Mouse (Mus musculus): ENCODE data around the gene Qsox2.

Qsox2 gene

DNA sequence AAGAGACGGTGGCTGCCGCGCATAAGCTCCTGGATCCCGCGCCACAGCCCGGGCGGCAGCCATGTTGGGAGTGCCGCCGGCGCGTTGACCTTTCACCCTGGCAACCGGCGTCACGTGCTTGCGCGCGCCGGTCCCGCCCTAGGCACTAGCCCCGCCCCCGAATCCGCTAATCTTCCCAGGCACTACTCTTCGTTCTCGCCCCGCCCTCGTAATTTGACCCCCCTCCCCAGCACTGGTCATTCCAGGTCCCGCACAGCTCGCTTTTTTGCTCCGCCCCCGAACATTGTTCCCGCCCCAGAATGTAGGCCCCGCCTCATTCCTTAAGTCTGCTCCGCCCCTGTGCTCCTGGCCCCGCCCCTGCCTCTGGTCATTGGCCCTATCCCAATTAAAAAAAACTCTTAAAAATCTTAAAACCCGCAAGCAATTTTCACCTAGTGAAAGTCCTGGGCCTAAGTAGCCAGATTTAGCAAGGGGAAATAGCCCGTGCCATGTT lies at the start of gene Qsox2:
TSS of gene Qsox2 (minus strand) at position 236 of the 493 bp plus-strand sequence.
- DNase-seq, result peak; percentile 99

DNA sequence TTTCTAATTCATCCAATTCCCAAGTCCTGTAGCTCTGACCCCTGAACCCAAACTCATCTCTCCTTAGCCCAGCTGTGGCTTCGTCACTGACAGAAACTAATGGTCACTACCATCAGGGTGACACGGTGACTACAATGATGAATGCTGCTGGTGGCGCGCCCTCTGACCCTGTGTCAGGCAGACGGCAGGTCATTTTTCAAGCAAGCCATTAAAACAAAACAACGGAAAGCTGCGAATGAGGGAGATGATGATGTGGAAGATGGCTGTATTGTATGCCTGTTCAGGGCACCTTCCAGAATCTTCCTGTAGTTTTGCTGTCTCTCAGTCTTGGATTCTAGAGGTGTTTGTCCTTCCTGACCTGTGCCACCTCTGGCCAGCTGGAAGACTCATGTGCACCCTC lies 49.1 kb upstream of the Qsox2 start:
- no peak for DNase-seq

DNA sequence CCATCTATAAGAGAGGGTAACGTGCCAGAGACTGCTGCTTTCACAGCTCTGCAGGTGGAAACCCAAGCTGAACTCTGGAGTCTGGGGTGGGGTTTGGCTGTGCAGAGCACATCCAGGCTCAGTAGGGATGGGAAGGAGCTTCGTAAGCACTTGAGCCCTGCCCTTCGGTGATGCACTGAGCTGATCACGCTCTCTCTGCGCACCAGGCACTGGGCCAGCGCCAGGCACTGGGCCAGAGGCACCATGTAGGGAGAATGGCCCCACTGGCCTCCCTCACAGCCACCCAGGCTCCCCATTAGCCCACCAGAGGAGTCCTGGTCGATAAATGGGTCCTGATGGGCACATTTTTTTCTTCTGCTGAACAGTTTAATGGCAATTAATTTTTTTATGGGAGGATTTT lies 48.5 kb upstream of the Qsox2 start:
- no peak for DNase-seq

DNA sequence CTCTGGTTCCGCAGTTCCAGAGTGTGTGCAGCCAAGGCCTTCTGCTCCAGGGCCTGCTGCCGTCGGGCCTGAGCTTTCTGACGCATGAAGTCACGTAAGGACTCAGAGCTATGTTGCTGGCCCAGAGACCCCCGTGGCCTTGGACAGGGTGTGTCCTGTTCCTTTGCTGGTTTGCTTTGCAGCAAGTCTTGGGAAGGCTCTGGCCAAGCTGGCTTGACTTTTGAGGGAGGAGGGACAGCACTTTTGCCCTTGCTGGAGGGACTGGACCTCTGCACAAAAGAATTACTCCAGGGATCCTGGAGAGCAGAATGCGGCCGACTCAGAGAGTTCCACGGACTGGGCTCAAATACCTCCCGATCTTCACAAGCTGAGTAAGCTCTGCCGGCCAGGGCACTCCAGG lies 43.3 kb upstream of the Qsox2 start:
- no peak for DNase-seq

DNA sequence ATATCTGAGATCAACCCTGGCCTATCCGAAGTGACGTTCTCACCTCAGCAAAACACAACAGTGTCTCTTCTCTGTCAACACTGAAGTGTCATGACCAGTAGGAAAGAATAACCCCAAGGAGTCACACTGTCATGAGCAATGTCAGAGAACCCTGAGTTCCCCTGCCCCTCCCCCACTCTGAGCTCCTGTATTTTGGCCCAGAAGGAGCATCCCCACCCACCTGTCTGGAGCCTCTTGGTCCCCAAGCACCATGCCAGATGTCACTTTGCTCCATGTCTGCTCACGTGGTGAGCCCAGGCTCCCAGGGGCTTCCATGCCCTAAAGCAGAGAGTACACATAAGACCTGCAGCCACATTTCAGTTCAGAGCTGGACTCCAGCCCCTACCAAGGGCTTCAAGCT lies 42.4 kb upstream of the Qsox2 start:
- no peak for DNase-seq

DNA sequence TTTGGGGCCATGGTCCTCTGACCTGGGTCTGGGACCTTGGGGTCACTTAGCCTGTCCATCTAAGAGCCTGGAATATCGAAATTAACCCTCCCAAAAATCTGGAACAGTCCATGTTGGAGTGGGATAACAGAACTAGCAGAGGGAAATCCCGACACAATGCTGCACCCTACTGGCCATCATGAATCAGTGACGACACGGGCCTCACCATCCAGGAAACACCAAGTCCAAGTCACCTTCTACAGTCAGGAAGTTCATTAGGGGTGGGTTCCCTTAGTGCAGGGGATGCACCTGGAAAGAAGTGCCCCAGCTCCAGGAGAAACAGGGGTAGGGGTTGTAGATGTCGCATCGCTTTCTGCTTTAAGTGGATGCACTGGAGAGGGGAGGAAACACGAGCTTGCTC lies 36.3 kb upstream of the Qsox2 start:
- peak; percentile 85 for DNase-seq

DNA sequence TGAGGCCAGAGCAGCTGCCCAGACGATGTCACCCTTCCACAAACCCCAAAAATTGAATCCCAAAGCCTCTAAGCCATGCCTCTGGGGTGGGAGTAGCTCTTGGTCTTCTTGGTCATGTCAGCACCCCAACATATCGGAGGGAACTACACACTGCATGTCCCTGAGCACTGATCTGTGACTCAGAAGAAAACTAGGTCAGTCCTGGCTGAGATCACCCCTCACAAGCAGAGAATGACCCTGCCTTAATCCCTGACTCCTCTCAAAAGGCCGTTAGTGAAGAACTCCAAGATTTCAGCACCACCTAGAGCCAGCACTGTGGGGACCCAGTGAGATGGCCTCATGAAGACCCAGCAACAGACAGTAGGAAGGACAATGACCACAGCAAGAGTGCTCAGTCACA lies 30.9 kb upstream of the Qsox2 start:
- no peak for DNase-seq

DNA sequence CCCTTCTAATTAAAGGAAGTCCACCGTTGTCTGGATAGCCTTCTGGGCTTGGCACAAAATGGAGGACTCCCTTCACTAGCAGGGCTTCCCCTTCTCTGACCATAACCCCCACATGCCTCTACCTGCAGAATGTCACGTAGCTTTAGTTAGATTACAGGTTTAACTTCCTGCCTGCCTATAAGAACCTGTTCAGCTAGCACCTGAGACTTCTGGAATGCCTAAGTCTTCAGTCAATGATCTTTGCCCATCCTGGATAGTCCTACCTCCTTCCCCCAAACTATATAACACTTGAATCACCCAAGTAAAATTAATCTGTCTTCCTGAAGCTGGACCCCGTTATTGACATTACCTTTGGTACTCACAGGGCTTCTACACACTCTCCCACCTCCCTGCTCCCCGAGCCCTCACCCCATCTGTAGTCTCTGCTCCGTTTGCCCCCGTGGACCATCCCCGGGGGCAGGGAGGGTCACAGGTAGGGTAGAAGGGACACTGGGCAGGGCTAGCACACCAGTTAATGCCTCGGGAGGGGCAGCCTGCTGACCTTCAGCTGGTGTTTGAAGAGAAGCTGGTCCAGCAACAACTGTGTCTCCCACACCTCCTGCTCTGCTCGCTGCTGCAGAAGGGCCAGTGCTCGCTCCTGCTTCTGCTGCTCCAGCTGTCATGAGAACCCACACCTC lies 28.9 kb upstream of the Qsox2 start:
- DNase-seq, result no peak

DNA sequence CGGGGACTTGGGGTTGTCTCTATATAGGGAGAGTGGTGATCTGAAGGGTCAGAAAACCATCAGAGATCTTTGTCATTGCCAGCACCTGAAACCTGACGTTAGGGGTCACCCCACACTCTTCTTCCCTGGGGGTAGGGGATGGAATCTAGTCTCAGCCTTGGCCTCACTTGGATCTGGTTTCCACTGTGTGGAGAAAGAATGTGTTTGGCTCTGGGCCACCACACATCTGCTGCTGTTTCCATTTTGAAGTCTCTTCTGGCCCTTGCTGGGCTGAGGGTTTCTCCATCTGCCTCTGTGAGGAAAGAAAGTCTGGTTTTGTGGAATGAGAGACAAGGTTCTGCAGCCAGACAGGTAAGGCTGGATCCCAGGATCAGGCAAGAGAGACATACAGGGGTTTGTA lies 27.8 kb upstream of the Qsox2 start:
- DNase-seq, result no peak

DNA sequence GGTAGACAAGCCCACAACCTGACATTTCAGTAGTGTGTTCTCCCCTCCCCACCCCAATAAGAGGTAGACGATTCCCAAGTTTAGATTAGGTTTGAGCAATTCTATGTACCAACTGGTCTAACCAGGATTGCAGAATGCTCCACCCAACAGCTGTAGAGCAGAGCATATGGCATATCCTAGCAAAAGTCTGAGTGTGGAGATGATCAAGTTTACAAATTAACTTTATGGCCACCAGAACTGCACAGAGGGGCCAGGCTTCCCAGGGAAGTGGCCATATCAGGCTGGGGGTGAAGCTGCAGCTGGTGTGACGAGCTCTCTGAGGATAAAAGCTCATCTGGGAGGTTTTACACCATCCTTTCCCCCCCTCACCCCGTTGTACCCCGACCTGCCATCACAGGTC lies 27.3 kb upstream of the Qsox2 start:
- no peak for DNase-seq

DNA sequence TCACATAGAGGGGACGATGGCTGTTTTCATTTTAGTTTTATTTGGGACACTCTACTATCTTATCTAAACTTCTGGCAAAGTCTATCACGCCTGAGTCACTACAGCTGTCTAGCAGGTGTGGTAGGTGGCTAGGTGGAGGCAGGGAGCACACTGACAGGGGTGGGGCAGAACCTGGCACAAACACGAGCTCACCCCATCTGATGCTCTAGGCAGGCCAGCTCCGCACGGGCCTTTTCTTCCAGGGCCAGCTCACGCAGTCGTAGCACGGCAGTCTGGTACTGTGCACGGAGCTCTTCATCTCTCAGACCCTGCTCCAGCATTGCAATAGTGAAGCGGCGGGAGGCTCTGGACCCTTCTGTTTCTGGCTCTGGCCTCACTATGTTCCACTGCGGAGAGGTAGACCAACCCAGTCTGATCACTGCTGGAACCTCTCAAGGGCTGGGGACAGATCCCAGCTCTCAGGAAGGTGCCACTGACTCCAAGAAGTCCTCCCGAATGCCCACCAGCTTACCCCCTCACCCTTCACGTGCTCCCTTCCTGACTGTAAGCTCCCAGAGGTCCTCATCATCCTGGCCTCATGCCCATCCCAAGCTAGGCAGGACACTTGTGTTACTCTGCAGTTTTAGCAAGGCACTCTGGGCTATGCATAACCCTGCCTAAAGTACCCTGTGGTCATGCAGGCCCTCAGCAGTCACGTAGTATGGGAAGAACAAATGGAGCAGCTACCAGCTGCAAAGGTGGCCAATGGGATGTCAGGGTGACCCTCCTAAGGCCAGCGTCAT lies 20.2 kb upstream of the Qsox2 start:
- peak; percentile 75 for DNase-seq

DNA sequence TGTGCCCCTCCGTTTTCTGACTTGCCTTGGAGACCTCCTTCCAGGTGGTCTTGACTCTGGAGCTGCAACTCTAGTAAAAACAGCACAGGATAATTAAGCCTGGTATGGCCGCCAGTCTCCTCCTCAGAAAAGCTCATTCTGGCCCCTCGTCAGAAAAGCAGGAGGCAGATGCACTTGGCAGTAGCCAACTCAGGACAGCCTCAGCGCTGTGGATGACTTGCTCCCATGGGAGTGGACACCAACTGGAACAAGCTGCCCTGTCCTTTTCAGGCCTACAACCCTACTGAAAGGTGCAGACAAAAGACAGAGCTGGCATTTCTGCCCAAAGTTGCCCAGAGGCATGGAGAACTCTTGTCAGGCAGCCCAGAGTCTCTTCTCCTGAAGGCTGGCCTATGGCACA lies 17.5 kb upstream of the Qsox2 start:
- no peak for DNase-seq

DNA sequence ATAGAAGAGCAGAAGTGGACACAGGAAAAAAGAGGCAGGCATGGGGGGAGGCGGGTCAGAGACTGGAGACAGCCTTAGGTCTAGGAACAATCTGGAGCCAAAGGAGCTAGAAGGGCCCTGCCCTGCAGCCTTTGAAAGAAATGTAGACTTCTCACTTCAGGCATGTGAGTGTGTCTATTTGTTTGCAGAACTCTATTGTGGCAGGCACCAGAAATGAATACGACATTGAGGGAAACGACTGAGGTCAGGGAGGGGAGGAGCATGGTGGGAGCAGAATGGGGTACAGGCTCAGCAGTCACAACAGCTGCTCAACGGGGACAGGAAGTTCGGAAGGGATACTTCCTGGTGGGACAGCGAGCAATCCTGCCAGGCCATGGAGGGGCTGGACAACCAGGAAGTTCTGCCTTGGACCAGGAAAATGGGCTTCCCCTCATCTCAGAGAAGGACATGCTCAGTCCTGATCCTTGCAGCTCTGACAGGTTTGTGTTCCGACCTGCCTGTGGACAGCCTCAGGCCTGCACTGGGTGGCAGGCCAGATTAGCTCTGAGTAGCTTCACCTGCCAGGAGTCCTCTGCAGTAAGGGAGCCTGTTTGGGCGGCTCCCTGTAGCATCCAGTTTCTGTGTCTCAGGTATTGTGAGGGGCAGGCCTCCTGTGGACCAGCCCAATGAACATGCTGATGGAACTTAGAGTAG lies 15.3 kb upstream of the Qsox2 start:
- no peak for DNase-seq

DNA sequence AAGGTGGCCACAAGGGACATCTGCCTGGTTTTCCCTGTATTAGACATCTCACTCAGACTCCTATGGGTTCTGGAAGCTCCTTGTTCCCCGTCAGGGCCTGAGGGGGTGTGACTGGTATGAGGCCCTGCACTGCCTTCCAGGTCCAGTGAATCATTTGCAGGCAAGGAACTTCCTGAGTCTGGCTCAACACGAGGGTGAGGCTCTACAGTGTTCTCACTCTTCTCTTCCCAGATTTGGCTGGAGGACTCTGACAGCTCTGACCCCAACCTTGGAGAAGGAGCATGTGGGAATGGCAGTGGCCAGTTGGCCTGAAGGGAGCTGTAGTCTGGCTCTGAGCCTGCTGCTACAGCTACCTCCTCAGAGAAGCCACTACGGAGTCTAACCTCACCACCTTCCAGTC lies 10.2 kb upstream of the Qsox2 start:
- peak; percentile 92 for DNase-seq

DNA sequence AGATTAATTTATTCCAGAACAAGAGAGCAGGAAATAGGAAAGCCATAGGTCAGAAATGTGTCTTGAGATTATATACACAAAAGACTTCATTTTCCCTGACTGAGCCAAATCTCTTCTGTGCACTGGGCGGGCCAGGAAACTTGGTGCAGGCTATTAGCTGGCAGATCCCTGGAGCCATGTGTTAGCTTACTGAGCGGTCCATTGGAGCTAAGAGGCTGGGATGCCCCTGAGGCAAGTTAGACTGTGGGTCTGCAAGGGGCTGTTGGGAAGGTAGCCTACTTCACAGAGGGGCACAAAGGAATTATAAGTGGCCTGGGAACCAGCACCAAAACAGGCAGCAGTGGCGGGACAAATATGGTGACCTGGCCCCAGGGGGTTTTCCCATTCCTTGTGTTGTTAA lies 3.5 kb upstream of the Qsox2 start:
- no peak for DNase-seq

DNA sequence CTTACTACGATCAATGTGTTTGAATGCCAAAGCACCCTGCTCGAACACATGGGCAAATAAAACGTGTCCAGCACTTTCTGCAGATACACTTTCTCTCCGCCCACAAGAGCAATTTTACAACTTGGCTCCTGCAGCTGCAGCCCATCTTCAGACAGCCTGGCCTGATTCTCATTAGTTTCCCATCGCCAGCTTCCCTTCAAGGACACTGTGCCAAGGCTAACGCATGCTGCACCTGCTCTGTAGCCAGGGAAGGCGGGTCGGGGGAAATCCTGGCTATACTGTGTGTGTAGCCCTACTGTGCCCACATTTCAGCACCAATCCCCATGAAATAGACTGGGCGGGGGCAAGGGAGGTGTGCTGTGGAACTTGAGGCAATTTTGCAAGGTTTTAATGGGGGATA lies 3.0 kb upstream of the Qsox2 start:
- DNase-seq, result no peak

DNA sequence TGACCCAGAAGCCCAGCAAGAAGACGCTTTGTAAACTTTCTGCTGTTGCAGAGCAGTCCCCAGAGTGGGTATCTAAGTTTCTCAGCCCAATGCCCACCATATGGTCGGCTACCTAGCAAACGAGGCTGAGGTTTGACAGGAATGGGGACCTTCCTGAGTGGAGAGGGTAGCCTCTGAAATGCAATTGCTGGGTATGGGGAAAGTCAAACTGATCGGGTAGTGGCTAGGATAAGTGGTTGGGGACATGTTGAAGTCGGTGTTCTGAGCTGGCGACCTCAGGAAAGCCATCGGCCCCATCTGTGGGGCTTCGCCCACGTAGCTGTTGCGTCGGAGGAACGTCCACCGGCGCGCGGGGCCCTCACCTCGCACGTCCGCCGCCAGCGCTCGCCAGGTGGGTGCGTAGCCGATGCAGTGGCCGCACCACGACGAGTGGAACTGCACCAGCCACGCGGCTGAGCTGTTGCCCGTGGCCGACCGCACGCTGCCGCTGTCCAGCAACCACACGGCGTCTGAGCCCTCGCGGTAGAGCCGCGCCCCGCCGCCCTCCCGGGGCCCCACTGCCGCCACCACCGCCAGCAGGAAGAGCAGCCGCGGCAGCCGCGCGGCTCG lies 540 bp downstream of the Qsox2 start:
- DNase-seq, result no peak

DNA sequence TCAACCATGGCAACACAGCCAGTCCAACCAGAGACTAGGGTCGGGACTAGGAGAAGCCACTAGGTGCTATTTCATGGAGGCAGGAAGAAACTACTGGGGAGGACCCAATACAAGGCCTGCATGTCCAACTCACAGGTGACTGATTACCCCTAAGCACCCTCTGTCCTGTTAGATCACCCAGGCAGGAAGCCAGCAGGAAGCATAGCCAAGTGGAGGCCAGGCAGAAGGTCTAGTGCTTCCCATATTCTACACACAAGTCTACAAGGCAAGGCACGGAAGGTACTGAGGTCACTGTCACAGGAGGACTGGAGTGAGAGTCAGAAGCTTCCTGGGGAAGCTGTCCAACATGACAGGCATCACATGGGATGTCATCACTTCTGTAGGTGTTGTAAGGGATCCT lies 2.6 kb downstream of the Qsox2 start:
- DNase-seq, result peak; percentile 96

DNA sequence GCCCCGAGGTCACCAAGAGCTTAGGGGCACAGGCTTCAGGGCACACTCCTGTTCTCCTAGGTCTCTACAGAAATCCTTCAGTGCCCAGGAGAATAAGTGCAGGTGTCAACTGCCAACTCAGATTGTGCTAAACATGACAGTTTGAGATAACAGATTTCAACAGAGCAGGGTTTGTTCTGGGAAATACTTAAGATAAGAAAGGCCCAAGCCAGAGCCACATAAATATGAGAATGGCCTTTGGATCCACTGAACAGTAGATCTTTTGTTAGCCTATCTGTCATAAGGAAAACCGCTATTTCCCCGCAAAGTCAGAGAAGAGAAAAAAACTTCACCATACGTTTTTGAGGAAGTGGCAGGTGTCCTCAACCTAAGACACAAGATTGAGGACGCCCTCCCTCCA lies 3.1 kb downstream of the Qsox2 start:
- no peak for DNase-seq

DNA sequence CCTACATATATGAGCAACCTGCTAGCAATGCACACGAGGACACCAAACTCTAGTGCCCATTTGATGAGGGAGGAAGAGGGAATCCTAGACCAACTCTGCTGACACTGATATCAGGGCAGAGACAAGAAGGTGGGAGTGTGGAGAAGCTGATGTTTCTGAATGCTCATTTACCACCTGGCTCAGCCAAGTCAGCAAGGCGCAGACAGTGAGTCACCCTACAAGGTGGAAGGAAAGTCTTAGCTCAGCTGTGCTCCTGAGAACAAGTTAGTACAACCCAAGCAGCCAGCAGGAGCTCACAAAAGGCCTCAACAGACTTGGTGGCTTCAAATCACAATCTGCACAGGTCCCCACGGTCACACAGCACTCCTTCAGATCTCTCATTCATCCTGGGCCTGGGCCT lies 6.0 kb downstream of the Qsox2 start:
- no peak for DNase-seq

DNA sequence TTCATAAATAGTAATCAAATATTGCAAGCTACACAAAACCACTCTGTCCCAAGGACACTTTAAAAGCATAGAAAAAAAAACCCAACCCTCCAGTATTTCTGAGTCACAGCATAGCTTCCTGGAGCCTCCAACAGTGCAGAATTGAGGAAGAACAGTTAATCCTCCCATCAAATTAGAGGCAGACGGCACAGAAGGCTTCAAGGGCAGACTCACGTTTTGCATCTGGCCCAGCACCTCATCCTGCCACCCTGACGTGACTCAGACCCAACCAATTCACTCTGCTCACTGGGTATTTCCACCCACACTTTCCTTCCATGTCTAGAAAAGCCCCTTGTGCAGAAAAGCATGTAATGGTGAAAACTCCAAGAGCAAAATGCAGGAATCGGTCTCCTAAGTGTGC lies 7.1 kb downstream of the Qsox2 start:
- no peak for DNase-seq

DNA sequence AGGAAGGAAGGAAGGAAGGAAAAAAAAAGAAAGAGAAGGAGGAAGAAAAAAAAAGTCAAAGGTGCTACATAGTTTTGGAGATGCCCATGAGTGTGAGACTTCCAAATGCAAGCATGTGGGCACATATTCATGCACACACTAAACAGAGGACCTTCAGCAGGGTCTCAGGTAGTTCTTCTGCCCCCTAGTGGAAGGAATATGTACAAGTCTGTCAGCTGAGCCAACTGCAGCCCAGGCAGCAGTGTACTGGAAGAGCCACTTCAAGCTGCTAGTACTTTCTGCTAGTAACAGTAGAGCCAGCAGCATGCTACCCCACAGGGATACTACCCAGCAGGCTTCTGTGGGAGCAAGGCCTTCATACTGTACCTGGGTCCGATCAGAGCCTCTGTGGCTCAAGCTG lies 9.5 kb downstream of the Qsox2 start:
- no peak for DNase-seq

DNA sequence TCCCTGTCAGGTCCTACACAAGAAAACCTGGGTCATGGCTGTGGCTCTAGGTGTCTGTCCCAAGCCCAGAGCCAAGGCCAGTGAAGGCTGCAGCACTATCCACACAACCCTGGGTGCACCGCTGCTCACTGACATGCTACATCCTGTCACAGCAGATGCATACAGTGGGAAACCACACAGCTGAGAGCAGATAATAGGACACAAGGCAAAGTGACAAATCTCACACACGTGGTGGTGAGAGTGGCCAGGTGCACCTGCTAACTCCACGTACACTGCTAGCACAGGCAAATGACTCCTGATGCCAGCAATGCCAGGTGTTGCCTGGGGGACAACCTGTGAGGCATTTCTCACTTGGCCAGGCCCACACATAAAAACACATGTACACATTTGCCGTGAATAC lies 12.1 kb downstream of the Qsox2 start:
- no peak for DNase-seq

DNA sequence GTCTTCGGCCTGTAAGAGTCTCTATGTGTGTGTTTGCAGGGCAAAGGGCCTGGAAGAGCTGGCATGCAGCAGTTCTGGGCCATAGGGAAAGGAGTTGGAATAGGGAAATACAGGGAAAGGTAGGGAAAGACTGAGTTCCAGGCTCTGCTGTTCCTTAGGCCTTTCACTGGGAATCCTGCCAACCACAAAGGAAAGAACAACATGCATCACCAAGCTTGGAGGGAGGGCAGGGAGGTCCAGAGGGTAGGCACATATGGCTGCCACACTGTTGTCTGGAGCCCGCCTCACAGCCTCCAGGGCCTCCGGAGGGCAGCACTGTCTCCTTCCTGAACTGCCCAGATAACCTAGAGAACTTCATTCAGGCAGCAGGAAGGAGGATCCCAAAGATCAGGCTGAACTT lies 13.4 kb downstream of the Qsox2 start:
- no peak for DNase-seq
